8 mouse cellular contexts compared by ENCODE assay signal in the genomic region with DNA sequence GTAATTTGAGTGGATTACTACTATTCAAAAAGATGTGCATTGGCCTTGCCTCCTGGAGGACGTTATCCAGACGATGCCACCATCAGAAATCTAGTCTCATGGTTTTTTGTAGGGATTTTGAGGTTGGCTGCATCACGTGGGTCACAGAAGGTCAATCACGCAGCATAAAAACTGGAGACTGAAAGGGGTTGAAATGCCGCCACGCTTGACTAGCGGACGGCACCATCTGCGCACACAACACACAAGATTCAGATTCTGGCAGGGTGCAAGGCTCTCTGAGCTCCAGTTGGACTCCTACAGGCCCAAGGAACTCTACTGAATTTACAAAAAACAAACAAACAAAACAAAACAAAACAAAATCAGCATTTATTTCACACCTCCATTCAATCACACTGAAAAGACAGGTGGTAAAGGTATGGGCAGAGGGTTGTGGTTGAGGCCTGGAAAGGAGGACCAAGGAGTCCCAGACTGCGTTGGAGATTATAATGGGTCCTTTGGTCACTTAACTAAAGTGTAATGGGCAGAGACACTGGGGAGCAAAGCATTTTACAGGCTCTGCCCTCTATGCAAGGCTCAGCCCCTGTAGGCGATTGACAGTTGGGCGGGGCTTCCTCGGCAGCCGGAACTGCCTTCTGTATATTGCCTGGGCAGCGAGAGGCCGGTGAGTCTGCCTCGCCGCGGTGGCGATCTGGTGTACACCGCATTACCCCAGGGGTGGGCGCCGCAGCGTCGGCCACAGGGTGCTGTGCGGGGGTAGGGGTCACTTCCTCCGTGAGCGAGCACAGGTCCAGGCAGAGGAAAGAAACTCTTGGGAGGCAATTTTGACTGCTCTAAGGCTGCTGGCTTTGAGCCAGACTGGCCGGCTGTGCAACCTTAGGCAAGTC. TPM values are rescaled to one million over a fixed set of nuclear protein-coding genes. Genes with fewer than 3 reads are reported as not detected.
A peak's percentile ranks its signal among the peaks of the same experiment; 100 is the strongest.
DNase-seq lines count a peak whose midpoint lies in the region; ATAC-seq and TF ChIP-seq lines count a peak whose summit lies in the region.

No protein-coding gene starts in this region.

- H3K9ac ChIP-seq in MEL (ENCODE audit: control insufficient read depth, low read depth, low read length, poor library complexity, severe bottlenecking) = peak overlapping the region; percentile 83
- H3K9ac ChIP-seq in forebrain, embryonic 13.5 days = peak overlapping the region; percentile 90
- H3K9ac ChIP-seq in lung, embryonic 15.5 days = peak overlapping the region; percentile 48

- no peaks in the 10 kb centered on the region for H3K9me3 ChIP-seq in MEL (replicated peaks; ENCODE audit: insufficient read depth, low read length)
- H3K9me3 ChIP-seq in forebrain, embryonic 13.5 days (replicated peaks) = no peaks in the 10 kb centered on the region
- no peaks in the 10 kb centered on the region for H3K9me3 ChIP-seq in lung, embryonic 15.5 days

- peak; percentile 81 for DNase-seq in MEL (ENCODE audit: low read depth, low spot score)
- DNase-seq in cerebellum, adult 11 months = peak; percentile 79
- DNase-seq in heart, postnatal 4 days = peak; percentile 78
- DNase-seq in layer of hippocampus, adult 2 months (ENCODE audit: low spot score in 2 of 2) = peak; percentile 64 to 80
- peak; percentile 68 for DNase-seq in thymus, postnatal 14 days

- peak; percentile 61 to 70; a peak in 3 of 4 replicates for TF ChIP-seq POLR2A in MEL (IDR thresholded peaks at IDR 0.05; ENCODE audit: control insufficient read depth in 1 of 2, insufficient read depth in 1 of 2, low read depth in 1 of 2, low read length in 2 of 2, poor library complexity in 1 of 2)
- no peak for TF ChIP-seq POLR2A in olfactory bulb, adult 2 months (IDR thresholded peaks at IDR 0.05; ENCODE audit: insufficient read depth, low read depth, low read length)

- 0 out of 6 replicates have a peak, but pooled peaks of 1 of the 3 experiments have one; percentile 1 for TF ChIP-seq CTCF in MEL (IDR thresholded peaks at IDR 0.05 in 2 of 3, conservative IDR thresholded peaks at IDR 0.05 in 1 of 3; ENCODE audit: control insufficient read depth in 1 of 3, insufficient read depth in 1 of 3, low read depth in 2 of 3, low read length in 3 of 3, poor library complexity in 1 of 3, severe bottlenecking in 1 of 3)
- no peak for TF ChIP-seq CTCF in layer of hippocampus, adult 2 months (conservative IDR thresholded peaks at IDR 0.05)
- TF ChIP-seq CTCF in olfactory bulb, adult 2 months (IDR thresholded peaks at IDR 0.05; ENCODE audit: insufficient read depth, low read depth, low read length) = no peak

- TF ChIP-seq RAD21 in MEL (IDR thresholded peaks at IDR 0.05; ENCODE audit: low read depth, low read length) = no peak

- WGBS in forebrain, embryonic 13.5 days = 18% methylated on average over 29 of the region's 29 CpGs
- WGBS in lung, embryonic 15.5 days = 27% methylated on average over 29 of the region's 29 CpGs
- 9% methylated on average over 29 of the region's 29 CpGs for WGBS in olfactory bulb, adult 2 months

- ATAC-seq in forebrain, embryonic 13.5 days = peak; percentile 50
- peak; percentile 66; the same call in 1 of the 2 replicates for ATAC-seq in lung, embryonic 15.5 days (ENCODE audit: borderline replicate concordance, extremely low read depth, low FRiP score, low TSS enrichment)

- no peaks in the 10 kb centered on the region for H3K27me3 ChIP-seq in MEL (ENCODE audit: control insufficient read depth in 1 of 2, insufficient read depth in 2 of 2, low read length in 2 of 2)
- no peaks in the 10 kb centered on the region for H3K27me3 ChIP-seq in forebrain, embryonic 13.5 days
- H3K27me3 ChIP-seq in lung, embryonic 15.5 days = no peaks in the 10 kb centered on the region

- no peak for TF ChIP-seq EP300 in MEL (IDR thresholded peaks at IDR 0.05; ENCODE audit: low read depth in 1 of 2, low read length in 2 of 2)

- peak overlapping the region; percentile 77 to 96 for H3K4me3 ChIP-seq in MEL (ENCODE audit: control insufficient read depth in 1 of 2, insufficient read depth in 1 of 2, low read depth in 2 of 2, low read length in 2 of 2)
- H3K4me3 ChIP-seq in forebrain, embryonic 13.5 days = peak overlapping the region; percentile 65
- H3K4me3 ChIP-seq in layer of hippocampus, adult 2 months = peak overlapping the region; percentile 80
- peak overlapping the region; percentile 53 for H3K4me3 ChIP-seq in lung, embryonic 15.5 days
- H3K4me3 ChIP-seq in olfactory bulb, adult 2 months (ENCODE audit: insufficient read depth, low read depth, low read length) = peak overlapping the region; percentile 62

- H3K79me2 ChIP-seq in MEL (ENCODE audit: control insufficient read depth, insufficient read depth, low read length, poor library complexity) = no peaks in the 10 kb centered on the region; the same call in 1 of the 2 replicates

- H3K4me1 ChIP-seq in MEL (ENCODE audit: control insufficient read depth in 1 of 2, insufficient read depth in 2 of 2, low read length in 2 of 2) = peaks cover 3 to 17% of the 10 kb centered on the region in 2 experiments
- H3K4me1 ChIP-seq in forebrain, embryonic 13.5 days = peaks cover 27% of the 10 kb centered on the region
- H3K4me1 ChIP-seq in lung, embryonic 15.5 days = peaks cover 23% of the 10 kb centered on the region
- peaks cover 10% of the 10 kb centered on the region for H3K4me1 ChIP-seq in olfactory bulb, adult 2 months (ENCODE audit: control insufficient read depth, insufficient read depth, low read length)

- H3K27ac ChIP-seq in MEL (ENCODE audit: control insufficient read depth, low read depth, low read length) = no peak overlapping the region; the same call in 1 of the 2 replicates
- peak overlapping the region; percentile 99 for H3K27ac ChIP-seq in forebrain, embryonic 13.5 days
- peak overlapping the region; percentile 97 for H3K27ac ChIP-seq in layer of hippocampus, adult 2 months
- H3K27ac ChIP-seq in lung, embryonic 15.5 days = no peak overlapping the region
- peak overlapping the region; percentile 92 for H3K27ac ChIP-seq in olfactory bulb, adult 2 months (ENCODE audit: insufficient read depth, low read depth, low read length)

- H3K36me3 ChIP-seq in MEL (ENCODE audit: control insufficient read depth in 1 of 2, insufficient read depth in 2 of 2, low read length in 2 of 2) = peaks cover 1 to 14% of the 10 kb centered on the region in 2 experiments
- H3K36me3 ChIP-seq in forebrain, embryonic 13.5 days (ENCODE audit: poor library complexity, severe bottlenecking) = peaks cover 23% of the 10 kb centered on the region
- 0 out of 2 replicates have a peak, but pooled peaks cover 5% of the 10 kb centered on the region for H3K36me3 ChIP-seq in lung, embryonic 15.5 days

- H3K4me2 ChIP-seq in forebrain, embryonic 13.5 days = peak overlapping the region; percentile 83
- peak overlapping the region; percentile 81 for H3K4me2 ChIP-seq in lung, embryonic 15.5 days

RNA-seq across cellular contexts. Expression of a gene that starts 1.2 kb away (rescaled TPM):
- 0.15 and 0.29 TPM in 2 replicates for total RNA-seq in MEL (2012; rRNA removed)
- polyA plus RNA-seq in MEL (2012; ENCODE audit: insufficient read depth in 1 of 2, insufficient read length in 2 of 2, low read depth in 1 of 2, low replicate concordance in 2 of 2, missing spikeins in 1 of 2) = 1 to 10 TPM in 1 of 2 experiments, not detected in 1; 2.5 TPM
- 198 and 204 TPM in 2 replicates for polyA plus RNA-seq in forebrain, embryonic 13.5 days (2015; fragmentation: Nextera tagmentation; extraction: Ambion mirVana)
- under 1 TPM in 1 of 2 experiments, not detected in 1; 0.16 TPM for total RNA-seq in heart, postnatal 4 days (2021)
- 100 to 1,000 TPM; 160 TPM for total RNA-seq in layer of hippocampus, adult 2 months (2021)
- 1.6 and 2.5 TPM in 2 replicates for polyA plus RNA-seq in lung, embryonic 15.5 days (2015; fragmentation: Nextera tagmentation; extraction: Ambion mirVana)
- not detected in 2 replicates for polyA plus RNA-seq in olfactory bulb, adult 2 months (2012; ENCODE audit: insufficient read depth, insufficient read length, low replicate concordance, missing spikeins)

RNA-seq across cellular contexts. Expression of a gene that starts 2.9 kb away (rescaled TPM):
- 26.0 and 29.5 TPM in 2 replicates for total RNA-seq in MEL (2012; rRNA removed)
- 10 to 100 TPM in 1 of 2 experiments, not detected in 1; 51.3 TPM for polyA plus RNA-seq in MEL (2012; ENCODE audit: insufficient read depth in 1 of 2, insufficient read length in 2 of 2, low read depth in 1 of 2, low replicate concordance in 2 of 2, missing spikeins in 1 of 2)
- polyA plus RNA-seq in forebrain, embryonic 13.5 days (2015; fragmentation: Nextera tagmentation; extraction: Ambion mirVana) = 66.9 and 72.1 TPM in 2 replicates
- total RNA-seq in heart, postnatal 4 days (2021) = 10 to 100 TPM; 26.2 to 27.5 TPM
- 100 to 1,000 TPM; 101 TPM for total RNA-seq in layer of hippocampus, adult 2 months (2021)
- polyA plus RNA-seq in lung, embryonic 15.5 days (2015; fragmentation: Nextera tagmentation; extraction: Ambion mirVana) = 48.3 and 52.3 TPM in 2 replicates
- not detected in 2 replicates for polyA plus RNA-seq in olfactory bulb, adult 2 months (2012; ENCODE audit: insufficient read depth, insufficient read length, low replicate concordance, missing spikeins)

RNA-seq across cellular contexts. Expression of a gene that starts 10.4 kb away (rescaled TPM):
- total RNA-seq in MEL (2012; rRNA removed) = 0.15 and 0.26 TPM in 2 replicates
- polyA plus RNA-seq in MEL (2012; ENCODE audit: insufficient read depth in 1 of 2, insufficient read length in 2 of 2, low read depth in 1 of 2, low replicate concordance in 2 of 2, missing spikeins in 1 of 2) = under 1 TPM in 1 of 2 experiments, not detected in 1; 0.54 TPM
- 0.28 and 0.39 TPM in 2 replicates for polyA plus RNA-seq in forebrain, embryonic 13.5 days (2015; fragmentation: Nextera tagmentation; extraction: Ambion mirVana)
- 1 to 10 TPM; 2.4 to 2.5 TPM for total RNA-seq in heart, postnatal 4 days (2021)
- total RNA-seq in layer of hippocampus, adult 2 months (2021) = under 1 TPM; 0.32 to 0.44 TPM
- polyA plus RNA-seq in lung, embryonic 15.5 days (2015; fragmentation: Nextera tagmentation; extraction: Ambion mirVana) = 1.1 TPM in 2 replicates
- polyA plus RNA-seq in olfactory bulb, adult 2 months (2012; ENCODE audit: insufficient read depth, insufficient read length, low replicate concordance, missing spikeins) = not detected in 2 replicates

RNA-seq across cellular contexts. Expression of a gene that starts 10.6 kb away (rescaled TPM):
- 0.23 TPM in 1 of 2 replicates, not detected in the other for total RNA-seq in MEL (2012; rRNA removed)
- 10 to 100 TPM in 1 of 2 experiments, not detected in 1; 53.4 TPM for polyA plus RNA-seq in MEL (2012; ENCODE audit: insufficient read depth in 1 of 2, insufficient read length in 2 of 2, low read depth in 1 of 2, low replicate concordance in 2 of 2, missing spikeins in 1 of 2)
- not detected in 2 replicates for polyA plus RNA-seq in forebrain, embryonic 13.5 days (2015; fragmentation: Nextera tagmentation; extraction: Ambion mirVana)
- not detected for total RNA-seq in heart, postnatal 4 days (2021)
- total RNA-seq in layer of hippocampus, adult 2 months (2021) = 1 to 10 TPM in 1 of 2 experiments, not detected in 1; 3.4 TPM
- polyA plus RNA-seq in lung, embryonic 15.5 days (2015; fragmentation: Nextera tagmentation; extraction: Ambion mirVana) = not detected in 2 replicates
- polyA plus RNA-seq in olfactory bulb, adult 2 months (2012; ENCODE audit: insufficient read depth, insufficient read length, low replicate concordance, missing spikeins) = not detected in 2 replicates

RNA-seq across cellular contexts. Expression of a gene that starts 20.3 kb away (rescaled TPM):
- 39.4 and 44.6 TPM in 2 replicates for total RNA-seq in MEL (2012; rRNA removed)
- polyA plus RNA-seq in MEL (2012; ENCODE audit: insufficient read depth in 1 of 2, insufficient read length in 2 of 2, low read depth in 1 of 2, low replicate concordance in 2 of 2, missing spikeins in 1 of 2) = 100 to 1,000 TPM; 106 to 174 TPM
- 6.4 and 6.8 TPM in 2 replicates for polyA plus RNA-seq in forebrain, embryonic 13.5 days (2015; fragmentation: Nextera tagmentation; extraction: Ambion mirVana)
- total RNA-seq in heart, postnatal 4 days (2021) = 10 to 100 TPM; 53.5 to 56.0 TPM
- total RNA-seq in layer of hippocampus, adult 2 months (2021) = 100 to 1,000 TPM; 123 to 127 TPM
- polyA plus RNA-seq in lung, embryonic 15.5 days (2015; fragmentation: Nextera tagmentation; extraction: Ambion mirVana) = 5.7 and 5.8 TPM in 2 replicates
- 134 and 194 TPM in 2 replicates for polyA plus RNA-seq in olfactory bulb, adult 2 months (2012; ENCODE audit: insufficient read depth, insufficient read length, low replicate concordance, missing spikeins)

Comparison
In these comparisons a context has a peak if more than half of its experiments do, and no peak if none do; other contexts are left out.
1. H3K27ac ChIP-seq: peak in forebrain, embryonic 13.5 days (single experiment), layer of hippocampus, adult 2 months (single experiment) and olfactory bulb, adult 2 months (single experiment); none in MEL (single experiment) and lung, embryonic 15.5 days (single experiment).
2. Peak in every context shown above with its lines, with median percentiles within 50 percentile points of each other: DNase-seq, H3K4me3 ChIP-seq and H3K9ac ChIP-seq.